Mouse (Mus musculus) heart, embryonic 14.5 days (tissue): ENCODE data around the gene Rasgrp4. TPM values are rescaled to one million over a fixed set of nuclear protein-coding genes. Genes with fewer than 3 reads are reported as not detected.

Experiments used
- ATAC-seq: fragments of 200-750 bp; cut with Nextera tagmentation; 2 replicates; pipeline ENCODE4 v1.8.0; 2017; ENCODE audit warnings: low read depth, moderate TSS enrichment; ENCODE audit not compliant: insufficient number of reproducible peaks, insufficient read depth, low FRiP score
- H3K27ac ChIP-seq, 2 experiments: fragments of 200-500 bp in 1 of 2; fragments of 300-500 bp in 1 of 2; sonication (generic) in 1 of 2; replicated peaks in 1 of 2; 2 replicates each; pipeline ENCODE4 v1.5.1; 2012 to 2014; ENCODE audit warnings: low read depth in 2 of 2, low read length in 2 of 2, control low read depth in 1 of 2, mild to moderate bottlenecking in 1 of 2, mixed read lengths in 1 of 2; ENCODE audit not compliant: control insufficient read depth in 1 of 2, insufficient read depth in 1 of 2
- H3K27me3 ChIP-seq: fragments of 300-500 bp; sonication (generic); 2 replicates; pipeline ENCODE4 v1.6.1; 2014; ENCODE audit warnings: mild to moderate bottlenecking, low read length, control low read depth; ENCODE audit not compliant: control insufficient read depth, insufficient read depth
- H3K36me3 ChIP-seq: fragments of 300-500 bp; sonication (generic); 2 replicates; pipeline ENCODE4 v1.6.1; 2014; ENCODE audit warnings: mild to moderate bottlenecking, control low read depth, low read length, mixed read lengths; ENCODE audit not compliant: control insufficient read depth, insufficient read depth
- H3K4me1 ChIP-seq, 2 experiments: fragments of 200-500 bp in 1 of 2; fragments of 300-500 bp in 1 of 2; sonication (generic) in 1 of 2; 2 replicates each; pipeline ENCODE4 v1.6.1; 2012 to 2014; ENCODE audit warnings: low read length in 2 of 2, control low read depth in 1 of 2, mixed read lengths in 1 of 2; ENCODE audit not compliant: control insufficient read depth in 2 of 2, insufficient read depth in 2 of 2
- H3K4me2 ChIP-seq: fragments of 300-500 bp; sonication (generic); 2 replicates; pipeline ENCODE4 v1.6.1; 2014; ENCODE audit warnings: mild to moderate bottlenecking, low read length
- H3K4me3 ChIP-seq, 2 experiments: fragments of 200-500 bp in 1 of 2; fragments of 300-500 bp in 1 of 2; sonication (generic) in 1 of 2; 2 replicates each; pipeline ENCODE4 v1.5.1; 2012 to 2014; ENCODE audit warnings: low read length in 2 of 2, mild to moderate bottlenecking in 2 of 2, control low read depth in 1 of 2, low read depth in 1 of 2, moderate library complexity in 1 of 2; ENCODE audit not compliant: control insufficient read depth in 1 of 2, insufficient read depth in 1 of 2
- H3K9ac ChIP-seq: fragments of 300-500 bp; sonication (generic); 2 replicates; pipeline ENCODE4 v1.6.1; 2014; ENCODE audit warnings: mild to moderate bottlenecking, low read length
- H3K9me3 ChIP-seq: fragments of 300-500 bp; sonication (generic); 2 replicates; pipeline ENCODE4 v1.6.1; 2016; ENCODE audit warnings: low read length, control low read depth; ENCODE audit not compliant: control insufficient read depth
- WGBS: fragments of 180-500 bp; shearing (Covaris S2); extraction: QIAGEN DNeasy Blood & Tissue Kit; methylation state at CpG from one replicate; pipeline ENCODE4 v1.1.7; 2014; 5-methylcytosine and 5-hydroxymethylcytosine counted together
- polyA plus RNA-seq: library from polyadenylated mRNA; unstranded; fragments of >200 nt; fragmentation: Nextera tagmentation; extraction: Ambion mirVana; gene quantifications from 2 replicates; pipeline ENCODE4 v1.2.1, GENCODE M21; 2014

Rasgrp4 gene
- polyA plus RNA-seq, 1 experiment from 2014 or later: 0.43 TPM

- H3K4me2 ChIP-seq: no peak overlapping the region
- 11% methylated on average over 18 of the region's 18 CpGs for WGBS
Measured at GRCm38 (mm10) chr7:29118142-29118851, 16.4 kb upstream of the Rasgrp4 start.

GRCm38 (mm10) chr7:29119526-29119925, 15.1 kb upstream of the Rasgrp4 start:
- H3K4me1 ChIP-seq: peaks cover 6% of the 10 kb centered on the region in 2 experiments
- H3K27ac ChIP-seq: no peak overlapping the region
- no peak for ATAC-seq
- no peak overlapping the region for H3K9ac ChIP-seq
- no peaks in the 10 kb centered on the region for H3K9me3 ChIP-seq
- 77% methylated on average over 1 of the region's 1 CpGs for WGBS
- no peak overlapping the region for H3K4me2 ChIP-seq
- no peak overlapping the region for H3K4me3 ChIP-seq
- H3K27me3 ChIP-seq: peaks cover 8% of the 10 kb centered on the region; the same call in 1 of the 2 replicates
- no peaks in the 10 kb centered on the region for H3K36me3 ChIP-seq

More at GRCm38 (mm10) chr7:29118142-29118851, 16.4 kb upstream of the Rasgrp4 start:
- H3K36me3 ChIP-seq: no peaks in the 10 kb centered on the region
- no peak overlapping the region for H3K27ac ChIP-seq
- no peaks in the 10 kb centered on the region for H3K9me3 ChIP-seq
- H3K4me3 ChIP-seq: no peak overlapping the region
- H3K9ac ChIP-seq: no peak overlapping the region
- no peaks in the 10 kb centered on the region; a peak in 1 of 4 replicates for H3K4me1 ChIP-seq
- ATAC-seq: no peak; the same call in 1 of the 2 replicates
- peaks cover 8% of the 10 kb centered on the region; the same call in 1 of the 2 replicates for H3K27me3 ChIP-seq

- Histone ChIP-seq H3K4me2 (no peak overlapping the region), H3K36me3 (no peaks in the 10 kb centered on the region), H3K9me3 (no peaks in the 10 kb centered on the region), H3K27ac (no peak overlapping the region), H3K4me3 (no peak overlapping the region), H3K4me1 (peaks cover 10 to 12% of the 10 kb centered on the region in 2 experiments), H3K27me3 (peaks cover 8% of the 10 kb centered on the region; the same call in 1 of the 2 replicates), H3K9ac (no peak overlapping the region)
- ATAC-seq: no peak
- WGBS: 85% methylated on average over 9 of the region's 9 CpGs
Measured at GRCm38 (mm10) chr7:29122821-29123220, 11.8 kb upstream of the Rasgrp4 start.

- H3K36me3 ChIP-seq: no peaks in the 10 kb centered on the region
- 57% methylated on average over 5 of the region's 5 CpGs for WGBS
- no peak for ATAC-seq
Measured at GRCm38 (mm10) chr7:29123531-29124358, 10.9 kb upstream of the Rasgrp4 start.

GRCm38 (mm10) chr7:29124970-29125369, 9.7 kb upstream of the Rasgrp4 start, which contains the start of gene Ryr1:
TSS of gene Ryr1 (minus strand) at chr7:29125179.
- Histone ChIP-seq H3K4me1 (peaks cover 10 to 12% of the 10 kb centered on the region in 2 experiments), H3K9me3 (no peaks in the 10 kb centered on the region), H3K27me3 (no peaks in the 10 kb centered on the region), H3K9ac (peak within 1 kb of the TSS; percentile 42; the same call in 1 of the 2 replicates), H3K4me2 (peak within 1 kb of the TSS; percentile 63), H3K27ac (no peak within 1 kb of the TSS), H3K4me3 (peak within 1 kb of the TSS; percentile 28 to 29), H3K36me3 (no peaks in the 10 kb centered on the region)
- ATAC-seq: peak; percentile 60; the same call in 1 of the 2 replicates
- 3% methylated on average over 16 of the region's 16 CpGs for WGBS

More at GRCm38 (mm10) chr7:29123531-29124358, 10.9 kb upstream of the Rasgrp4 start:
- no peak overlapping the region for H3K27ac ChIP-seq
- no peak overlapping the region for H3K9ac ChIP-seq
- H3K4me2 ChIP-seq: no peak overlapping the region
- peaks cover 10 to 12% of the 10 kb centered on the region in 2 experiments for H3K4me1 ChIP-seq
- H3K4me3 ChIP-seq: no peak overlapping the region
- H3K27me3 ChIP-seq: 0 out of 2 replicates have a peak, but pooled peaks cover 5% of the 10 kb centered on the region
- H3K9me3 ChIP-seq: no peaks in the 10 kb centered on the region

DNA sequence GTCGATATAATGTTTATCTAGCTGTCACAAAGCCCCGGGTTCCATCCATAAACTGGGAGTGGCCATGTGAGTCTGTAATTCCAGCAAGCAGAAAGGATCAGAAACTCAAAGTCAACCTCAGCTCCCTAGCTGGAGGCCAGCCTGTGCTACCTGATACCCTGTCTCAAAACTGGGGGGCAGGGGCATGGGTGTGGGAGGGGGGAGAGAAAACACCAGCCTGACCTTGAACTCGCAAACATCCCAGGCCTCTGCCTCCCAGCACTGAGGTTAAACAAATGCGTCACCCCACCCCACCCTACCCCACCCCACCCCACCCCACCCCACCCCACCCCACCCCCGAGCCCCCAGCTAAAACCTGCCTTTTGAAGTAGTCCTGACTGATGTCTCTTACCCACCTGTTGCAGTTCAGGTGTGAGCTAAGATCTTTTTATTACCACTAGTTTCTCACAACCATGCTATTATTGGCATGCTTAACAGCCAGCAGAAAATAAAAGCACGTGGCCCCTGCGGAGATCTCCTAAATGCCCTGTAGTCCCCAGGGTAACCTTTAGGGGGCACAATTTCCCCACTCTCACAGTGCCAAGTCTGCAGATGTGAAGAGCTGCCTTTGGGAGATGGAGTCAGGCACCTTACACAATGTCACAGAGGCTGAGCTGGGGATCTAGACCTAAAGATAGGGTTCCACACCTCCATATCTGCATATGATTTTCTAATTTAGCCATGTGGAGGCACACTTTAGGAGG, 8.3 kb upstream of the Rasgrp4 start:
- Histone ChIP-seq H3K4me1 (peaks cover 10 to 12% of the 10 kb centered on the region in 2 experiments), H3K4me3 (no peak overlapping the region), H3K9me3 (no peaks in the 10 kb centered on the region), H3K36me3 (no peaks in the 10 kb centered on the region), H3K9ac (no peak overlapping the region), H3K27ac (no peak overlapping the region), H3K4me2 (no peak overlapping the region), H3K27me3 (no peaks in the 10 kb centered on the region)
- 26% methylated on average over 7 of the region's 7 CpGs for WGBS
- ATAC-seq: no peak

GRCm38 (mm10) chr7:29128725-29129124, 5.9 kb upstream of the Rasgrp4 start:
- 73% methylated on average over 2 of the region's 2 CpGs for WGBS

More at GRCm38 (mm10) chr7:29128725-29129124, 5.9 kb upstream of the Rasgrp4 start:
- ATAC-seq: no peak
- Histone ChIP-seq H3K36me3 (no peaks in the 10 kb centered on the region), H3K4me2 (no peak overlapping the region), H3K27ac (no peak overlapping the region), H3K27me3 (no peaks in the 10 kb centered on the region), H3K4me3 (no peak overlapping the region), H3K9me3 (no peaks in the 10 kb centered on the region), H3K9ac (no peak overlapping the region), H3K4me1 (peaks cover 10% of the 10 kb centered on the region in 2 experiments)
